Mouse (Mus musculus): ENCODE results near the gene Slc15a1.

Slc15a1 gene

GRCm38 (mm10) chr14:121504781-121505484 lies at the start of gene Slc15a1:
Slc15a1 (minus strand) TSS chr14:121505252.
- no peak for DNase-seq (ENCODE audit: low spot score in 2 of 2)

- DNase-seq (ENCODE audit: low spot score in 2 of 2): no peak
Observed at GRCm38 (mm10) chr14:121553785-121554184, 48.7 kb upstream of the Slc15a1 start.

GRCm38 (mm10) chr14:121552586-121552985 lies 47.5 kb upstream of the Slc15a1 start:
- no peak for DNase-seq (ENCODE audit: low spot score in 2 of 2)

GRCm38 (mm10) chr14:121549834-121550233 lies 44.8 kb upstream of the Slc15a1 start:
- DNase-seq (ENCODE audit: low spot score in 2 of 2): no peak

GRCm38 (mm10) chr14:121547745-121548144 lies 42.7 kb upstream of the Slc15a1 start:
- DNase-seq (ENCODE audit: low spot score in 2 of 2): no peak

GRCm38 (mm10) chr14:121546621-121547020 lies 41.6 kb upstream of the Slc15a1 start:
- no peak for DNase-seq (ENCODE audit: low spot score in 2 of 2)

- no peak for DNase-seq (ENCODE audit: low spot score in 2 of 2)
Observed at GRCm38 (mm10) chr14:121545551-121546331, 40.7 kb upstream of the Slc15a1 start.

GRCm38 (mm10) chr14:121541262-121541661 lies 36.2 kb upstream of the Slc15a1 start:
- no peak for DNase-seq (ENCODE audit: low spot score in 2 of 2)

GRCm38 (mm10) chr14:121534501-121534900 lies 29.4 kb upstream of the Slc15a1 start:
- DNase-seq (ENCODE audit: low spot score in 2 of 2): no peak

- DNase-seq (ENCODE audit: low spot score in 2 of 2): no peak
Observed at GRCm38 (mm10) chr14:121530853-121531252, 25.8 kb upstream of the Slc15a1 start.

- DNase-seq (ENCODE audit: low spot score in 2 of 2): no peak
Observed at GRCm38 (mm10) chr14:121527883-121528282, 22.8 kb upstream of the Slc15a1 start.

GRCm38 (mm10) chr14:121527201-121527600 lies 22.1 kb upstream of the Slc15a1 start:
- DNase-seq (ENCODE audit: low spot score in 2 of 2): no peak

- no peak for DNase-seq (ENCODE audit: low spot score in 2 of 2)
Observed at GRCm38 (mm10) chr14:121521709-121522108, 16.7 kb upstream of the Slc15a1 start.

GRCm38 (mm10) chr14:121516881-121517280 lies 11.8 kb upstream of the Slc15a1 start:
- no peak for DNase-seq (ENCODE audit: low spot score in 2 of 2)

GRCm38 (mm10) chr14:121508929-121509328 lies 3.9 kb upstream of the Slc15a1 start:
- no peak for DNase-seq (ENCODE audit: low spot score in 2 of 2)

- no peak for DNase-seq (ENCODE audit: low spot score in 2 of 2)
Observed at GRCm38 (mm10) chr14:121506336-121506735, 1.3 kb upstream of the Slc15a1 start.

GRCm38 (mm10) chr14:121505485-121505860 lies 421 bp upstream of the Slc15a1 start:
- DNase-seq (ENCODE audit: low spot score in 2 of 2): no peak

- no peak for DNase-seq (ENCODE audit: low spot score in 2 of 2)
Observed at GRCm38 (mm10) chr14:121500577-121500976, 4.5 kb downstream of the Slc15a1 start.

GRCm38 (mm10) chr14:121499769-121500168 lies 5.3 kb downstream of the Slc15a1 start:
- DNase-seq (ENCODE audit: low spot score in 2 of 2): no peak

- no peak for DNase-seq (ENCODE audit: low spot score in 2 of 2)
Observed at GRCm38 (mm10) chr14:121497800-121498199, 7.3 kb downstream of the Slc15a1 start.

GRCm38 (mm10) chr14:121495741-121496140 lies 9.3 kb downstream of the Slc15a1 start:
- DNase-seq (ENCODE audit: low spot score in 2 of 2): no peak

GRCm38 (mm10) chr14:121495120-121495519 lies 9.9 kb downstream of the Slc15a1 start:
- no peak for DNase-seq (ENCODE audit: low spot score in 2 of 2)

- no peak for DNase-seq (ENCODE audit: low spot score in 2 of 2)
Observed at GRCm38 (mm10) chr14:121494238-121494637, 10.8 kb downstream of the Slc15a1 start.
